In genomic region chr11:79339808-79340781, GRCm38 (mm10) we compare ENCODE assay signal across 8 mouse cellular contexts. TPM values are rescaled to one million over a fixed set of nuclear protein-coding genes. Genes with fewer than 3 reads are reported as not detected.
DNase-seq lines count a peak whose midpoint lies in the region; ATAC-seq and TF ChIP-seq lines count a peak whose summit lies in the region.

No protein-coding gene starts in this region.

- H3K27ac ChIP-seq in embryonic fibroblast, embryonic 13.5 days (ENCODE audit: insufficient read depth, low read length): no peak overlapping the region
- peak overlapping the region; percentile 92 for H3K27ac ChIP-seq in heart, postnatal 0 days (ENCODE audit: low read depth)
- peak overlapping the region; percentile 87 for H3K27ac ChIP-seq in lung, embryonic 16.5 days (ENCODE audit: low read length)

- ATAC-seq in G1E (ENCODE audit: extremely low read depth, insufficient number of reproducible peaks, low FRiP score, poor library complexity, severe bottlenecking): no peak
- ATAC-seq in heart, postnatal 0 days (ENCODE audit: insufficient read depth, low read depth): peak; percentile 65
- peak; percentile 80 for ATAC-seq in lung, embryonic 16.5 days (ENCODE audit: low read depth)

- peak overlapping the region; percentile 84 for H3K4me3 ChIP-seq in G1E (ENCODE audit: low read depth, low read length)
- peak overlapping the region; percentile 73 for H3K4me3 ChIP-seq in embryonic fibroblast, embryonic 13.5 days (ENCODE audit: insufficient read depth, low read length)
- peak overlapping the region; percentile 99 for H3K4me3 ChIP-seq in heart, postnatal 0 days (ENCODE audit: low read depth, low read length)
- peak overlapping the region; percentile 96 for H3K4me3 ChIP-seq in lung, embryonic 16.5 days (ENCODE audit: low read length)

- no peak for TF ChIP-seq POLR2A in embryonic fibroblast, embryonic 13.5 days (IDR thresholded peaks at IDR 0.05; ENCODE audit: low read depth, low read length)

- WGBS in heart, postnatal 0 days: under 1% methylated on average over 41 of the region's 63 CpGs
- WGBS in lung, embryonic 16.5 days: 2% methylated on average over 18 of the region's 63 CpGs

- H3K36me3 ChIP-seq in G1E (replicated peaks): peaks cover 28% of the 10 kb centered on the region
- H3K36me3 ChIP-seq in heart, postnatal 0 days (replicated peaks; ENCODE audit: control insufficient read depth, insufficient read depth, low read length): peaks cover 4% of the 10 kb centered on the region; the same call in 1 of the 2 replicates
- H3K36me3 ChIP-seq in lung, embryonic 16.5 days (ENCODE audit: control insufficient read depth, insufficient read depth, low read length): no peaks in the 10 kb centered on the region; the same call in 1 of the 2 replicates

- peak overlapping the region; percentile 89 for H3K4me2 ChIP-seq in heart, postnatal 0 days (ENCODE audit: low read depth, low read length)
- H3K4me2 ChIP-seq in lung, embryonic 16.5 days (ENCODE audit: low read depth, low read length): peak overlapping the region; percentile 81

- TF ChIP-seq CTCF in G1E (IDR thresholded peaks at IDR 0.05; ENCODE audit: low read depth, low read length): no peak
- no peak for TF ChIP-seq CTCF in embryonic fibroblast, embryonic 13.5 days (IDR thresholded peaks at IDR 0.05; ENCODE audit: borderline replicate concordance, insufficient read depth, low read length)
- no peak for TF ChIP-seq CTCF in heart, postnatal 0 days (IDR thresholded peaks at IDR 0.05; ENCODE audit: low read depth)

- no peak for TF ChIP-seq EP300 in heart, postnatal 0 days (IDR thresholded peaks at IDR 0.05; ENCODE audit: low read depth)

- H3K4me1 ChIP-seq in G1E (ENCODE audit: insufficient read depth, low read depth, low read length): peaks cover 25% of the 10 kb centered on the region
- peaks cover 6% of the 10 kb centered on the region; the same call in 1 of the 2 replicates for H3K4me1 ChIP-seq in embryonic fibroblast, embryonic 13.5 days (ENCODE audit: control insufficient read depth, insufficient read depth, low read length)
- peaks cover 9% of the 10 kb centered on the region for H3K4me1 ChIP-seq in heart, postnatal 0 days (ENCODE audit: control insufficient read depth, insufficient read depth)
- H3K4me1 ChIP-seq in lung, embryonic 16.5 days (replicated peaks; ENCODE audit: control insufficient read depth, insufficient read depth, low read length): peaks cover 9% of the 10 kb centered on the region; the same call in 1 of the 2 replicates

- peaks cover 5% of the 10 kb centered on the region for H3K9me3 ChIP-seq in G1E (replicated peaks)
- no peaks in the 10 kb centered on the region for H3K9me3 ChIP-seq in heart, postnatal 0 days (replicated peaks; ENCODE audit: control insufficient read depth, low read length)
- H3K9me3 ChIP-seq in lung, embryonic 16.5 days (ENCODE audit: control insufficient read depth, low read length): no peaks in the 10 kb centered on the region

- peak overlapping the region; percentile 98 for H3K9ac ChIP-seq in heart, postnatal 0 days (replicated peaks; ENCODE audit: low read depth, low read length)
- peak overlapping the region; percentile 98 for H3K9ac ChIP-seq in lung, embryonic 16.5 days (ENCODE audit: low read length)

- peaks cover 5% of the 10 kb centered on the region; the same call in 1 of the 2 replicates for H3K27me3 ChIP-seq in G1E (ENCODE audit: insufficient read depth, low read length)
- H3K27me3 ChIP-seq in heart, postnatal 0 days (ENCODE audit: control insufficient read depth, insufficient read depth, low read length): no peaks in the 10 kb centered on the region
- no peaks in the 10 kb centered on the region for H3K27me3 ChIP-seq in lung, embryonic 16.5 days (ENCODE audit: control insufficient read depth, insufficient read depth, low read depth, low read length)

- peak; percentile 66 for DNase-seq in G1E (ENCODE audit: low spot score)
- DNase-seq in adrenal gland, postnatal 25 days: peak; percentile 39
- DNase-seq in heart, postnatal 0 days (ENCODE audit: low spot score): no peak
- peak; percentile 69 to 78 for DNase-seq in kidney, postnatal 4 days
- peak; percentile 14 for DNase-seq in retina, postnatal 7 days (ENCODE audit: low read depth, low spot score)
- no peak for DNase-seq in urinary bladder, postnatal 36 days (ENCODE audit: low spot score in 2 of 2)

RNA-seq across cellular contexts. Expression of gene Nf1, which starts 0.6 kb away (rescaled TPM):
- total RNA-seq in G1E (2014; fragmentation: Nextera tagmentation) (78.0 and 84.6 TPM in 2 replicates), G1E (2017) (25.7 and 27.0 TPM in 2 replicates)
- 7.1 and 7.8 TPM in 2 replicates for polyA plus RNA-seq in G1E (2012)
- total RNA-seq in adrenal gland, postnatal 25 days (2021): 71.1 and 80.0 TPM in 2 replicates
- 56.3 and 65.2 TPM in 2 replicates for polyA plus RNA-seq in embryonic fibroblast, embryonic 13.5 days (2011; ENCODE audit: insufficient read length, low read depth, missing spikeins)
- total RNA-seq in heart, postnatal 0 days (2014; rRNA removed; ENCODE audit: low replicate concordance): 19.2 and 20.1 TPM in 2 replicates
- polyA plus RNA-seq in heart, postnatal 0 days (2015; fragmentation: Nextera tagmentation; extraction: Ambion mirVana): 2.6 and 3.5 TPM in 2 replicates
- polyA plus RNA-seq in lung, embryonic 16.5 days (2015; fragmentation: Nextera tagmentation; extraction: Ambion mirVana): 5.8 and 8.2 TPM in 2 replicates

RNA-seq across cellular contexts. Expression of gene Gm9964, which starts 43.4 kb away (rescaled TPM):
- total RNA-seq in G1E (2014; fragmentation: Nextera tagmentation) (not detected in 2 replicates), G1E (2017) (0.16 TPM in 1 of 2 replicates, not detected in the other)
- polyA plus RNA-seq in G1E (2012): not detected in 2 replicates
- total RNA-seq in adrenal gland, postnatal 25 days (2021): not detected in 2 replicates
- polyA plus RNA-seq in embryonic fibroblast, embryonic 13.5 days (2011; ENCODE audit: insufficient read length, low read depth, missing spikeins): not detected in 2 replicates
- total RNA-seq in heart, postnatal 0 days (2014; rRNA removed; ENCODE audit: low replicate concordance): not detected in 2 replicates
- polyA plus RNA-seq in heart, postnatal 0 days (2015; fragmentation: Nextera tagmentation; extraction: Ambion mirVana): not detected in 2 replicates
- polyA plus RNA-seq in lung, embryonic 16.5 days (2015; fragmentation: Nextera tagmentation; extraction: Ambion mirVana): not detected in 2 replicates

Comparison
In these comparisons a context has a peak if more than half of its experiments do, and no peak if none do; other contexts are left out.
1. DNase-seq: peak in G1E (single experiment), adrenal gland, postnatal 25 days (single experiment), kidney, postnatal 4 days (2 of 2) and retina, postnatal 7 days (single experiment); none in heart, postnatal 0 days (single experiment) and urinary bladder, postnatal 36 days (0 of 2).
2. Peak in every context shown above with its lines, with median percentiles within 50 percentile points of each other: H3K4me3 ChIP-seq.